Comparison of ENCODE assay signal across 14 mouse cellular contexts in genomic region chr14:8108047-8108446, GRCm38 (mm10).
"Had no signal": no experiment of that assay in that cellular context is flagged by ENCODE, and none has a peak within 500 bp of the region (broad histone marks: within the 10 kb centered on the region; RNA-seq: fewer than 3 reads in every experiment).

No protein-coding gene starts in this region.

- H3K4me1 ChIP-seq: limb, embryonic 15.5 days; liver, embryonic 12.5 days; stomach, embryonic 15.5 days had no signal

- ATAC-seq: liver, embryonic 12.5 days had no signal

- H3K27ac ChIP-seq: limb, embryonic 15.5 days; liver, embryonic 12.5 days; neural tube, embryonic 15.5 days; stomach, embryonic 15.5 days had no signal

- H3K9ac ChIP-seq: limb, embryonic 15.5 days; liver, embryonic 12.5 days; lung, embryonic 14.5 days; neural tube, embryonic 15.5 days; stomach, embryonic 15.5 days had no signal

- H3K9me3 ChIP-seq: limb, embryonic 15.5 days; liver, embryonic 12.5 days; neural tube, embryonic 15.5 days; stomach, embryonic 15.5 days had no signal

- H3K27me3 ChIP-seq: limb, embryonic 15.5 days; liver, embryonic 12.5 days; neural tube, embryonic 15.5 days; stomach, embryonic 15.5 days had no signal

- DNase-seq: kidney, adult 2 months; layer of hippocampus, adult 9-11 months; layer of hippocampus, postnatal 36 days; lung, embryonic 14.5 days; lung, postnatal 10 days; lung, postnatal 4 days; midbrain, embryonic 14.5 days; thymus, adult 2 months; thymus, postnatal 36 days had no signal

- H3K4me3 ChIP-seq: limb, embryonic 15.5 days; liver, embryonic 12.5 days; myocyte; neural tube, embryonic 15.5 days; stomach, embryonic 15.5 days had no signal

- H3K4me2 ChIP-seq: limb, embryonic 15.5 days; liver, embryonic 12.5 days; lung, embryonic 14.5 days; neural tube, embryonic 15.5 days; stomach, embryonic 15.5 days had no signal

- H3K36me3 ChIP-seq: neural tube, embryonic 15.5 days; stomach, embryonic 15.5 days had no signal
